Mouse (Mus musculus): ENCODE measurements around the gene Cplx2. TPM values are rescaled to one million over a fixed set of nuclear protein-coding genes. Genes with fewer than 3 reads are reported as not detected.

Cplx2 gene
- polyA plus RNA-seq, 1 experiment from 2014 or later = 6.0 TPM

- 53% methylated on average over 22 of the region's 22 CpGs for WGBS
- Histone ChIP-seq H3K4me1 (ENCODE audit: insufficient read depth, low read length) (peaks cover 26% of the 10 kb centered on the region), H3K36me3 (ENCODE audit: insufficient read depth, low read length) (no peaks in the 10 kb centered on the region), H3K9me3 (ENCODE audit: low read length) (no peaks in the 10 kb centered on the region), H3K27me3 (ENCODE audit: insufficient read depth, low read length) (no peaks in the 10 kb centered on the region), H3K27ac (ENCODE audit: low read length) (peak overlapping the region; percentile 59), H3K4me2 (replicated peaks; ENCODE audit: low read depth, low read length) (no peak overlapping the region), H3K4me3 (ENCODE audit: low read length) (no peak overlapping the region), H3K9ac (replicated peaks; ENCODE audit: low read length) (no peak overlapping the region)
- ATAC-seq (ENCODE audit: low FRiP score, low TSS enrichment) = peak; percentile 86
These were observed 39.1 kb upstream of the Cplx2 start for GRCm38 (mm10) chr13:54331825-54332675.

GRCm38 (mm10) chr13:54332921-54333477, 38.1 kb upstream of the Cplx2 start:
- H3K4me2 ChIP-seq (replicated peaks; ENCODE audit: low read depth, low read length) = no peak overlapping the region
- H3K4me3 ChIP-seq (ENCODE audit: low read length) = no peak overlapping the region
- peak overlapping the region; percentile 59; the same call in 1 of the 2 replicates for H3K27ac ChIP-seq (ENCODE audit: low read length)
- ATAC-seq (ENCODE audit: low FRiP score, low TSS enrichment) = no peak
- H3K9me3 ChIP-seq (ENCODE audit: low read length) = no peaks in the 10 kb centered on the region
- H3K9ac ChIP-seq (replicated peaks; ENCODE audit: low read length) = no peak overlapping the region
- no peaks in the 10 kb centered on the region for H3K36me3 ChIP-seq (ENCODE audit: insufficient read depth, low read length)
- peaks cover 26% of the 10 kb centered on the region for H3K4me1 ChIP-seq (ENCODE audit: insufficient read depth, low read length)
- 75% methylated on average over 8 of the region's 8 CpGs for WGBS
- no peaks in the 10 kb centered on the region for H3K27me3 ChIP-seq (ENCODE audit: insufficient read depth, low read length)

DNA sequence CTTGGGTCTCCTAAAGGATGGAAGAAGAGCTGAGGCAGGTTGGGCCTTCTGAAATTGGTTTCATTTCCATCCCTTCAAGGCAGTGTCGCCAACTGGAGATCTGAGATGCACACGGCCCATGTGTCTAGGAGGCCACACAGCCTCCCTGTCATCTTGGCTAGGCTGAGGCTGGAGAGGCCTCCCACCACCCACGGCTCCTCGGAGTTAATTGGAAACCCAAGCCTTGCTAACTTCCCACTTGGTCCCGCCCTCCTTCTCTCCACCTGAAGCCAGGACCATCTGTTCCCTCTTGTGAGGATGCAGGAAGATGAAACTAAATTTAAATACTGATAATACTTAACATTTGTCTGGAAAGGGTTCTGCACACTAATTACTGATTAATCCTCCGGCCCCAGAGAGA, 34.1 kb upstream of the Cplx2 start:
- no peak for ATAC-seq (ENCODE audit: low FRiP score, low TSS enrichment)
- Histone ChIP-seq H3K36me3 (ENCODE audit: insufficient read depth, low read length) (no peaks in the 10 kb centered on the region), H3K27ac (ENCODE audit: low read length) (no peak overlapping the region), H3K9me3 (ENCODE audit: low read length) (no peaks in the 10 kb centered on the region), H3K9ac (replicated peaks; ENCODE audit: low read length) (no peak overlapping the region), H3K27me3 (ENCODE audit: insufficient read depth, low read length) (no peaks in the 10 kb centered on the region), H3K4me1 (ENCODE audit: insufficient read depth, low read length) (peaks cover 10% of the 10 kb centered on the region), H3K4me2 (replicated peaks; ENCODE audit: low read depth, low read length) (no peak overlapping the region), H3K4me3 (ENCODE audit: low read length) (no peak overlapping the region)
- 52% methylated on average over 6 of the region's 6 CpGs for WGBS

- Histone ChIP-seq H3K4me2 (replicated peaks; ENCODE audit: low read depth, low read length) (no peak overlapping the region), H3K9me3 (ENCODE audit: low read length) (no peaks in the 10 kb centered on the region), H3K27me3 (ENCODE audit: insufficient read depth, low read length) (no peaks in the 10 kb centered on the region), H3K27ac (ENCODE audit: low read length) (no peak overlapping the region), H3K4me1 (ENCODE audit: insufficient read depth, low read length) (peaks cover 5% of the 10 kb centered on the region), H3K9ac (replicated peaks; ENCODE audit: low read length) (no peak overlapping the region), H3K36me3 (ENCODE audit: insufficient read depth, low read length) (no peaks in the 10 kb centered on the region), H3K4me3 (ENCODE audit: low read length) (no peak overlapping the region)
- no peak for ATAC-seq (ENCODE audit: low FRiP score, low TSS enrichment)
- 80% methylated on average over 7 of the region's 7 CpGs for WGBS
These were observed 33.6 kb upstream of the Cplx2 start for GRCm38 (mm10) chr13:54337541-54337940.

DNA sequence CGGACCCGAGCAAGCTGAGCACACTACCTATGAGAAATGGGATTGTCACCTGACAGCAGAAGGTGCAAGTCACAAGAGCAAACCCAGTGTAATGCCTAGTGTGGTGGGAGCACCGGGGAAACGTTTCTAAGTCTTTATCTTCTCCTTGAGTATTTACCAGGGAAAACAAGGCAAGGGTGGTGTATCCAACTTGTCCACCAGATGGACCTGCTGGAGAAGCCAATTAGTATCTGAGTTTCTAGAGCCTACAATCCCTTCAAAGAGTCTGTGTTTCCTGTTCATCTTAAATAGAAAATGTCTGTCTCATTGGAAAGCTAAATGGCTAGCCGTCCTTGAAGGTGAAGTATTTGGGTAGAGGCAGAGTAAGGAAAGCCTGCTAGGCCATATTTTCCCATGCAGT, 32.3 kb upstream of the Cplx2 start:
- H3K9ac ChIP-seq (replicated peaks; ENCODE audit: low read length) = no peak overlapping the region
- no peak for ATAC-seq (ENCODE audit: low FRiP score, low TSS enrichment)
- WGBS = 86% methylated on average over 5 of the region's 5 CpGs
- no peak overlapping the region for H3K27ac ChIP-seq (ENCODE audit: low read length)
- H3K4me2 ChIP-seq (replicated peaks; ENCODE audit: low read depth, low read length) = no peak overlapping the region
- no peaks in the 10 kb centered on the region for H3K9me3 ChIP-seq (ENCODE audit: low read length)
- H3K4me1 ChIP-seq (ENCODE audit: insufficient read depth, low read length) = no peaks in the 10 kb centered on the region
- H3K36me3 ChIP-seq (ENCODE audit: insufficient read depth, low read length) = no peaks in the 10 kb centered on the region
- no peak overlapping the region for H3K4me3 ChIP-seq (ENCODE audit: low read length)
- H3K27me3 ChIP-seq (ENCODE audit: insufficient read depth, low read length) = no peaks in the 10 kb centered on the region

DNA sequence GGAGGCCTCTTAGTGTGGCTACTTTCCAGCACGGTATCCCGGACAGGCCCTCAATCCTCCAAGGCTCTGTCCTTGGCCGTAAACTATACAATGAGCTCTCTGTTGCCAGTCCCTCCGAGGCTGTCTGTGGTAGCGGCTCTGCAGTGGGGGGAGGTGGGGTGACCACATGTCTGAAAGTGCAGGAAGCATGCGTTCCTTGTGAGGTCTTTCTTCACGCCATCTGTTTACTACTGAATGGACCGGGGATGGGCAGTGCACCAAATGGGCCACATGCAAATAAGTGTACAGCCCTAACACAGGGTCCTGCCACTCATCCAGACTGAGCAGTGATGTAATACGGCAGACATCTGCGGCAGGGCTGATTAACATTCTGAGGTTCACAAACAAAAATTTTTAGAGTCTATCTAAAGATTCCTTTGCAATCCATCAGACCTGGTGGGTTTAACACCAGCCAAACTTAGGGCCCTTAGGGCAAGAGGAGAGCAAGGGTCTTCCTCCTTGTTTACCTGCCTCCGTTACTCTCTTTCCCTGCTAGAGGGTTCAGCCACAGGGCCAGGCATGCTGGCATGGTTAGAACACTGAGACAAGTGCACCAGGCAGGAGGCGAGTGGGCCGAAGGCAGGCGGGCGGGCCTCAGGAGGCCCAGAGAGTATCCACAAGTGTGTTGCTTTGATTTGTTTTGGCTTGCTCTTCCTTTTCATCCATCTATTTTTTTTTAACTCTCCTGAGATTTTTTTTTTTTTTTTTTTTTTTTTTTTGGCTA, 25.1 kb upstream of the Cplx2 start:
- WGBS = 71% methylated on average over 15 of the region's 15 CpGs
- no peaks in the 10 kb centered on the region for H3K4me1 ChIP-seq (ENCODE audit: insufficient read depth, low read length)
- no peak overlapping the region for H3K27ac ChIP-seq (ENCODE audit: low read length)
- H3K9ac ChIP-seq (replicated peaks; ENCODE audit: low read length) = no peak overlapping the region
- H3K4me2 ChIP-seq (replicated peaks; ENCODE audit: low read depth, low read length) = no peak overlapping the region
- H3K9me3 ChIP-seq (ENCODE audit: low read length) = no peaks in the 10 kb centered on the region
- ATAC-seq (ENCODE audit: low FRiP score, low TSS enrichment) = no peak
- no peaks in the 10 kb centered on the region for H3K36me3 ChIP-seq (ENCODE audit: insufficient read depth, low read length)
- no peaks in the 10 kb centered on the region for H3K27me3 ChIP-seq (ENCODE audit: insufficient read depth, low read length)
- H3K4me3 ChIP-seq (ENCODE audit: low read length) = no peak overlapping the region

- Histone ChIP-seq H3K9me3 (ENCODE audit: low read length) (no peaks in the 10 kb centered on the region), H3K4me1 (ENCODE audit: insufficient read depth, low read length) (no peaks in the 10 kb centered on the region), H3K36me3 (ENCODE audit: insufficient read depth, low read length) (no peaks in the 10 kb centered on the region), H3K27me3 (ENCODE audit: insufficient read depth, low read length) (no peaks in the 10 kb centered on the region), H3K4me3 (ENCODE audit: low read length) (no peak overlapping the region), H3K4me2 (replicated peaks; ENCODE audit: low read depth, low read length) (no peak overlapping the region), H3K27ac (ENCODE audit: low read length) (no peak overlapping the region), H3K9ac (replicated peaks; ENCODE audit: low read length) (no peak overlapping the region)
- ATAC-seq (ENCODE audit: low FRiP score, low TSS enrichment) = no peak
- 71% methylated on average over 5 of the region's 5 CpGs for WGBS
These were observed 23.1 kb upstream of the Cplx2 start for GRCm38 (mm10) chr13:54348011-54348410.

DNA sequence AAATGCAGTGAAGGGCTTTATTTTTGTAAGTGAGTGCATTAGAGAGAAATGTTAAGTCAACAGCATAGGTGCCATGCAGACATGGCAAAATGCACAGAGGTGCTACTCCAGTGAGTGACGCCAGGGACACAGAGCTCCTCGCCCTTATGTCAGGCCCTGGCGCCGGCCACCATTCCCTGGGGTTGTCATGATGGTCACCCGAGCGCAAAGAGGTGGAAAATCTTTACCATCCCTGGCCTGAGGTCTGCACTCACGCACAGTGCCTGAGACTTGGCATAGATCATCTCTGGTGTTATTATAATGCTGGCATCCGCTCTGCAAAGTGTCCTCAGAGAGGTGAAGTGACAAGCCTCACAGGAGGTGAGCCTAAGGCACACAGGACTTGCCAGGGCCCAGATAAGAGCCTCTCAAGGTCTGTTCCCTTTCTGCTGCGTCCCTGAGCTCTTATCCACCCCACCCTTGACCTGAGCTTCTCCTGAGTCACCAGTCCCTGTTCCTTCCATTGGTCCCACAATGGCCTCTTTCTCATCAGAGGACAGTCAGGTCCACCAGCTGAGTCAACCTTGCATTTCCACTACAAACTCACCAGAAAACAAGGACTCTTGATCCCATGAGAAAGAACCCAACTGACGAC, 21.9 kb upstream of the Cplx2 start:
- no peak for ATAC-seq (ENCODE audit: low FRiP score, low TSS enrichment)
- H3K36me3 ChIP-seq (ENCODE audit: insufficient read depth, low read length) = no peaks in the 10 kb centered on the region
- no peaks in the 10 kb centered on the region for H3K27me3 ChIP-seq (ENCODE audit: insufficient read depth, low read length)
- H3K27ac ChIP-seq (ENCODE audit: low read length) = no peak overlapping the region
- no peaks in the 10 kb centered on the region for H3K9me3 ChIP-seq (ENCODE audit: low read length)
- no peak overlapping the region for H3K4me3 ChIP-seq (ENCODE audit: low read length)
- no peak overlapping the region for H3K9ac ChIP-seq (replicated peaks; ENCODE audit: low read length)
- H3K4me1 ChIP-seq (ENCODE audit: insufficient read depth, low read length) = no peaks in the 10 kb centered on the region
- 89% methylated on average over 10 of the region's 10 CpGs for WGBS
- H3K4me2 ChIP-seq (replicated peaks; ENCODE audit: low read depth, low read length) = no peak overlapping the region

- no peaks in the 10 kb centered on the region for H3K9me3 ChIP-seq (ENCODE audit: low read length)
- H3K4me2 ChIP-seq (replicated peaks; ENCODE audit: low read depth, low read length) = no peak overlapping the region
- no peaks in the 10 kb centered on the region for H3K36me3 ChIP-seq (ENCODE audit: insufficient read depth, low read length)
- no peak overlapping the region for H3K4me3 ChIP-seq (ENCODE audit: low read length)
- no peak for ATAC-seq (ENCODE audit: low FRiP score, low TSS enrichment)
- H3K4me1 ChIP-seq (ENCODE audit: insufficient read depth, low read length) = no peaks in the 10 kb centered on the region
- no peak overlapping the region for H3K27ac ChIP-seq (ENCODE audit: low read length)
- no peaks in the 10 kb centered on the region for H3K27me3 ChIP-seq (ENCODE audit: insufficient read depth, low read length)
- 59% methylated on average over 4 of the region's 4 CpGs for WGBS
- no peak overlapping the region for H3K9ac ChIP-seq (replicated peaks; ENCODE audit: low read length)
These were observed 13.7 kb upstream of the Cplx2 start for GRCm38 (mm10) chr13:54357420-54357819.

All from kidney, embryonic 16.5 days (tissue).